Mouse (Mus musculus) spleen, adult 2 months (tissue): ENCODE results near the gene Usp13. TPM values are rescaled to one million over a fixed set of nuclear protein-coding genes. Genes with fewer than 3 reads are reported as not detected.

Experiments
- DNase-seq, 2 experiments: peaks; one replicate each; pipeline versions ENCODE4 v3.0.0 to v3.0.0-alpha.2; 2012 to 2021; ENCODE audit warnings: low spot score in 2 of 2, low read depth in 1 of 2
- H3K27ac ChIP-seq: fragments of 200-500 bp; 2 replicates; pipeline ENCODE4 v1.5.1; 2012; ENCODE audit warnings: low read length, inconsistent platforms; ENCODE audit not compliant: insufficient read depth
- H3K27me3 ChIP-seq: fragments of 200-500 bp; 2 replicates; pipeline ENCODE4 v1.6.1; 2012; ENCODE audit warnings: mild to moderate bottlenecking, moderate library complexity, low read length, inconsistent platforms; ENCODE audit not compliant: control insufficient read depth, insufficient read depth
- H3K36me3 ChIP-seq: fragments of 200-500 bp; 2 replicates; pipeline ENCODE4 v1.6.1; 2012; ENCODE audit warnings: mild to moderate bottlenecking, low read length, inconsistent platforms; ENCODE audit not compliant: control insufficient read depth, insufficient read depth
- H3K4me1 ChIP-seq: fragments of 200-500 bp; 2 replicates; pipeline ENCODE4 v1.6.1; 2011; ENCODE audit warnings: inconsistent platforms; ENCODE audit not compliant: control insufficient read depth, insufficient read depth, insufficient read length
- H3K4me3 ChIP-seq: fragments of 200-500 bp; 2 replicates; pipeline ENCODE4 v1.5.1; 2011; ENCODE audit warnings: mild to moderate bottlenecking, inconsistent platforms; ENCODE audit not compliant: insufficient read depth, insufficient read length; ENCODE audit errors: extremely low read depth
- CTCF ChIP-seq: fragments of 200-500 bp; IDR thresholded peaks from 2 replicates; pipeline ENCODE4 v1.5.1; 2011; ENCODE audit warnings: mild to moderate bottlenecking, inconsistent platforms; ENCODE audit not compliant: insufficient read depth, insufficient read length, insufficient replicate concordance; ENCODE audit errors: extremely low read depth
- POLR2A ChIP-seq: fragments of 200-500 bp; IDR thresholded peaks from 2 replicates; pipeline ENCODE4 v1.6.1; 2011; ENCODE audit warnings: low read depth, low read length, inconsistent platforms
- WGBS: fragments of 180-500 bp; shearing (Covaris S2); methylation state at CpG from one replicate; pipeline ENCODE4 v1.1.7; 2018; 5-methylcytosine and 5-hydroxymethylcytosine counted together
- polyA plus RNA-seq: library from polyadenylated mRNA; depleted of rRNA; stranded (reverse); fragments of >200 nt; gene quantifications from 2 replicates; pipeline ENCODE4 v1.2.3, GENCODE M21; 2012

Gene Usp13
- polyA plus RNA-seq, 1 experiment = 0.08 TPM

DNA sequence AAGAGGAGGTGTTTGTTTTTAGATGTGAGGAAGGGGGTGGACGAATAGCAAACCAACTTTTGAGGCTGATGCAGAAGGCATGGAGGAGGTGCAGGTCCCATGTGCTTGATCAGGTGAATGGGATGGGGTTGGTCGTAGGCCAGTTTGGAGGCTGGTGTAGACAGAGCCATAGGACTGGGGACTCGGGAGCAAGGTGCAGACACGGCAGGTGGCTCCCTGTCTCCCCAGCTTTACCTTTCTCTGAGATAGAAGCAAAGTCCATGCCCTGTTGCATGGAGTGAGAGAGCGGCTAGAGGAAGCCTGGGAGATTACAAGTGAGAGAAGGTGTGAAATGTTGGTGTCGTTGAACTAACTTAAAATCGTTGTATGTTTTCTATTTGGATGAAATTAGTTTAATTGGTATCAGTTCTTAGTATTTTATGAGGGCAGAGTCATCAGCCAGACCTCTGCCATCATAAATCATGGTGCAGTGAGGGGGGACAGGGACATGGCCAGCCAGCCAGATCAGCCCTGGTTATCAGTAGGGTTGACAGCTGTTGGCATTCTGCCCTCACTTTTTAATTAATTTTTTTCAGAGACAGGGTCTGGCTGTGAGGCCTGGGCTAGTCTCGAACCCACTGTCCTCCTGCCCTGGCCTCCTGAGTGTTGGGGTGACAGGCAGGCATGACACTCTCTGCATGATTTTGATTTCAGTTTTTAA, 122.6 kb downstream of the Usp13 start:
- no peaks in the 10 kb centered on the region for H3K27me3 ChIP-seq
- no peak overlapping the region for H3K4me3 ChIP-seq
- no peak for DNase-seq
- no peaks in the 10 kb centered on the region for H3K4me1 ChIP-seq
- H3K27ac ChIP-seq = no peak overlapping the region
- H3K36me3 ChIP-seq = no peaks in the 10 kb centered on the region
- TF ChIP-seq CTCF (no peak), POLR2A (no peak)
- 78% methylated on average over 8 of the region's 8 CpGs for WGBS

DNA sequence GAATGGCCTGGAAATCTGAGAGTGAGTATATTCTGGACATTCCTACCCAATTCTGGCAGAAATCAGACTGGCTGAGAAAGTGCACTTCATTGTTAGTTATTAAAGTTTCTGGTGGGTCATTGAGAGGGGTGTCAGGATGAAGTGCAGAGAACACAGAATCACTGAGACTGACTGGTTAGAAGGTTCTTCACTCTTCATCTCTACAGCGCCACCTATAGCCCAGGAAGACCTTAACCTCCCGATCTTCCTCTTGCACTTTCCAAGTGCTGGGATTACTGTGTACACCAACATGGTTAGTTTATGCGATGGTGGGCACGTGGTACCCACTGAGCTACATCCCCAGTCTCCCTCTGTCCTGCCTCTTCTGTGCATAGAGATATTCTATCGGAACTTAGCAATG, 130.1 kb downstream of the Usp13 start:
- Histone ChIP-seq H3K27ac (no peak overlapping the region), H3K36me3 (no peaks in the 10 kb centered on the region), H3K4me3 (no peak overlapping the region), H3K4me1 (no peaks in the 10 kb centered on the region), H3K27me3 (no peaks in the 10 kb centered on the region)
- TF ChIP-seq CTCF = no peak
- 91% methylated on average over 5 of the region's 5 CpGs for WGBS
- no peak for DNase-seq

DNA sequence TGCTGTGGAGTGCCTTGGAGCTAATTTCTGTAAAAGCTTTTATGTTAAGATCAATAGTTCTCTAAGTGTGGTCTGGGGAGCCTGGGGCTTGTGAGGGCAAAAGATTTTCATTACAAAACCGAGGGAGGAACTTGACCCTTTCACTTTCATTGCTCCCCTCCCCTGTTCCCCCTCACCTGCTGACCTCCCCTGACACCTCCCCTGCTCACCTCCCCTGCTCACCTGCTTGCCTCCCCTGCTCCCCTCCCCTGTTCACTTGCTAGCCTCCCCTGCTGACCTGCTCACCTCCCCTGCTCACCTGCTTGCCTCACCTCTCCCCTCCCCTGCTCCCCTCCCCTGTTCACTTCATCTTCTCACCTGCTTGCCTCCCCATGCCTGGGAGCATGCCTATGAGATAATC, 134.0 kb downstream of the Usp13 start:
- no peak overlapping the region for H3K4me3 ChIP-seq
- no peak for TF ChIP-seq POLR2A
- TF ChIP-seq CTCF = no peak
- no peaks in the 10 kb centered on the region for H3K27me3 ChIP-seq
- 33% methylated on average over 1 of the region's 1 CpGs for WGBS
- no peak for DNase-seq
- H3K4me1 ChIP-seq = no peaks in the 10 kb centered on the region
- no peak overlapping the region for H3K27ac ChIP-seq
- no peaks in the 10 kb centered on the region for H3K36me3 ChIP-seq

DNA sequence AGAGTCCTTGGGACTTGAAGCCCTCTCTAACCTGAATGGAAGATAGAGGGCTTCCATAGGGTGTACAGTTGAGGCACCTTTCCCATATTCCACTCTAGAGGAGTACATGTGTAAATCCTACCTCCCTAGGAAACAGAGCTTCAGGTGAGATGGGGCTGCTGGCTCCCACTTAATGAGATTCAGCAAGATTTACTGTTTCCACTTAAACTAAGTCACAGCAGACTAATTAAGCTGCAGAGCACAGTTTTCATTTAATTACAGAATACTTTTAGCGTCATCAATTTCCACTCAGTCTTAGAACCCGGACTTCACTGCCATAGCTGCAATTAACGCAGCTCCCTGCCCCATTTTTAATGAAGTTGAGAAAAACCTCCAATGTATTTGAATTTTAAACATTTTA, 144.1 kb downstream of the Usp13 start:
- Histone ChIP-seq H3K4me1 (no peaks in the 10 kb centered on the region), H3K27ac (no peak overlapping the region), H3K27me3 (no peaks in the 10 kb centered on the region), H3K4me3 (no peak overlapping the region), H3K36me3 (no peaks in the 10 kb centered on the region)
- DNase-seq = no peak
- TF ChIP-seq CTCF = no peak
- TF ChIP-seq POLR2A = no peak
- 78% methylated on average over 3 of the region's 3 CpGs for WGBS

DNA sequence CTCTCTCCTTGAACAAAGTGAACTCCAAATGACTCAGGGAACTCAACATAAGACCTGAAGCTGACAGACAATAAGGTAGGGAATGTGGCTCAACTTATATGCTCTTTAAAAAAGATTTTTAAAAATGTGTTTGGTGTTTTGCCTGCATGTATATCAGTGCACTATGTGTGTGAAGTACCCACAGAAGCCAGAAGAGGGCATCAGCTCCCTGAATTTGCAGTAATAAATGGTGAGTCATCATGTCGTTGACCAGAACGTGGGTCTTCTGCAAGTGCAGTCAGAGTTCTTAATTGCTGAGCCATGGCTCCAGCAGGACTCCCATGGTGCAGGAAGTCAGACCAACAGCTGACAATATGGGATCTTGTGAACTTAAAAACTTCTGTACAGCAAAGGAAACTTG, 148.2 kb downstream of the Usp13 start:
- no peak for DNase-seq
- Histone ChIP-seq H3K4me1 (no peaks in the 10 kb centered on the region), H3K27ac (no peak overlapping the region), H3K36me3 (no peaks in the 10 kb centered on the region), H3K27me3 (no peaks in the 10 kb centered on the region), H3K4me3 (no peak overlapping the region)
- 7% methylated on average over 2 of the region's 2 CpGs for WGBS
- no peak for TF ChIP-seq CTCF

DNA sequence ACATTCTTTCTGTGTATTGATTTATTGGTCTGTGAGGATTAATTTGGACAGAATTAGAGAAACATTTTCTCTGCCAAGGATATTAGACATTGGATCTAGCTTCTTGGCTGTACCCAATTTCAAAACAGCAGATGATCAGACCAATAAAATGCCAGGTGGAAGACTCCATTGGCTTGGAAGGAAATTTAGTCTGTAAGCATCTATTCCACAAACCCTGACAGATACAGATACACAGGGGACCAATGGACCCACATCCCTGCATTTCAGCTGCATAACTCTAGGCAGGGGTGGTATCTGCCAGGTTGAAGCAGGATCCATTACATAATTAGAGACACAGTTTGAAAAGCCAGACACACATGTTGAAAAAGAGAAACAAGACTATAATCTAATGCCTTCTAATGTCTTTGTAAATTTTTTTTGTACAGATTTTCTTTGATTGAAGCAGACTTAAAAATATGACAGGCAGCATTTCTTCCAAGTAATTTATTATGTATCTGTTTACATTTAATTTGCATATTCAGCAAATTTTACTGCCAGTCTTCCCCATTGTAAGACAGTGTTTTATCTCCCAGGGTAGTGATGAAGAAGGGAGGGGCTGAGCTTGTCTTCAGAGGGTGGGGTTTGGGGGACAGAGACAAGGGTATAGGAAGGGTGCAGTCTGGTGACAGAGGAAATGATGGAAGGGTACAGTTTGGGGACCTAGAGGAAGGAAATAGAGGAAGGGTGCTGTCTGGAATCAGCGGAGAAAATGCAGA, 151.5 kb downstream of the Usp13 start:
- H3K4me1 ChIP-seq = no peaks in the 10 kb centered on the region
- no peaks in the 10 kb centered on the region for H3K27me3 ChIP-seq
- H3K27ac ChIP-seq = no peak overlapping the region
- no peak for TF ChIP-seq POLR2A
- no peak for TF ChIP-seq CTCF
- DNase-seq = no peak
- H3K4me3 ChIP-seq = no peak overlapping the region
- no peaks in the 10 kb centered on the region for H3K36me3 ChIP-seq
- whole genome bisulfite sequencing = 27% methylated on average over 1 of the region's 1 CpGs

DNA sequence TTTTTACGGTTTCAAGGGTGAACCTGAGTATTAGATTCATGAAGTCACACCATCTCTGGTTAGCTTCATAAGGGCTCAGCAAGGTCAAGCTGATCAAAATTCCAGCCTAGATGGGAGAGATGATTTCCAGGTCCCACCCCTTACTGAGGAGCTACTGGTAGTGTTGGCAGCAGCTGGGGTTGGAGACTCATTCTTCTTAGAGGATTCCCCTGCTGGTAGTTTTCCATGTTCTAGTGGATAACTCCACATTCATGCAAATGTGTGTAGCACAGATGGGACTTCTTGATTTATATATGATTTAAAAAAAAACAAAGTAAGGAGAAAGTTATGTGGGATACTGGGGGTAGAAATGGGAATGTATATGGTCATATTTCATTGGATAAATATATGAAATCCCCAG, 152.9 kb downstream of the Usp13 start:
- no peak for TF ChIP-seq CTCF
- TF ChIP-seq POLR2A = no peak
- Histone ChIP-seq H3K4me1 (no peaks in the 10 kb centered on the region), H3K27ac (no peak overlapping the region), H3K4me3 (no peak overlapping the region), H3K36me3 (no peaks in the 10 kb centered on the region), H3K27me3 (no peaks in the 10 kb centered on the region)
- 94% methylated on average over 1 of the region's 1 CpGs for WGBS
- DNase-seq = no peak
